In genomic region chr3:123336951-123337350, GRCm38 (mm10) we compare ENCODE assay signal across 29 mouse cellular contexts. TPM values are rescaled to one million over a fixed set of nuclear protein-coding genes. Genes with fewer than 3 reads are reported as not detected.
DNase-seq lines count a peak whose midpoint lies in the region; ATAC-seq and TF ChIP-seq lines count a peak whose summit lies in the region.
"Had no signal": no experiment of that assay in that cellular context is flagged by ENCODE, and none has a peak within 500 bp of the region (broad histone marks: within the 10 kb centered on the region; RNA-seq: fewer than 3 reads in every experiment).

No protein-coding gene starts in this region.

- peak overlapping the region; percentile 93 for H3K27ac ChIP-seq in intestine, embryonic 14.5 days (ENCODE audit: low read depth)
- no peak overlapping the region for H3K27ac ChIP-seq in intestine, postnatal 0 days (ENCODE audit: low read depth, low read length)
- H3K27ac ChIP-seq: embryonic facial prominence, embryonic 15.5 days; heart, embryonic 15.5 days; hindbrain, embryonic 13.5 days; layer of hippocampus, adult 2 months; limb, embryonic 12.5 days; midbrain, embryonic 13.5 days had no signal

- no peak for ATAC-seq in intestine, embryonic 14.5 days (replicated peaks; ENCODE audit: low FRiP score, low TSS enrichment, low read depth)
- no peak for ATAC-seq in intestine, postnatal 0 days
- ATAC-seq in granulocyte monocyte progenitor cell, adult 5-6 weeks (replicated peaks; ENCODE audit: poor library complexity, severe bottlenecking), result peak; percentile 50
- ATAC-seq: forebrain, embryonic 14.5 days; liver, postnatal 0 days; midbrain, embryonic 13.5 days had no signal

- peaks cover 10% of the 10 kb centered on the region; the same call in 1 of the 2 replicates for H3K36me3 ChIP-seq in intestine, embryonic 14.5 days (ENCODE audit: control insufficient read depth, insufficient read depth, low read length)
- peaks cover 18% of the 10 kb centered on the region for H3K36me3 ChIP-seq in intestine, postnatal 0 days (ENCODE audit: control insufficient read depth, insufficient read depth)
- no peaks in the 10 kb centered on the region for H3K36me3 ChIP-seq in splenic B cell, adult 2 months (ENCODE audit: control insufficient read depth, insufficient read depth, low read length, poor library complexity, severe bottlenecking)
- H3K36me3 ChIP-seq: G1E; hindbrain, embryonic 13.5 days; midbrain, embryonic 13.5 days had no signal

- 50% methylated on average over 5 of the region's 5 CpGs for WGBS in intestine, embryonic 14.5 days
- 71% methylated on average over 5 of the region's 5 CpGs for WGBS in intestine, postnatal 0 days

- peaks cover 62% of the 10 kb centered on the region for H3K4me1 ChIP-seq in intestine, embryonic 14.5 days (replicated peaks; ENCODE audit: control insufficient read depth, insufficient read depth, low read length)
- H3K4me1 ChIP-seq in intestine, postnatal 0 days (replicated peaks; ENCODE audit: control insufficient read depth, insufficient read depth, low read length), result peaks cover 13% of the 10 kb centered on the region; the same call in 1 of the 2 replicates
- H3K4me1 ChIP-seq: midbrain, embryonic 13.5 days had no signal

- no peaks in the 10 kb centered on the region for H3K9me3 ChIP-seq in intestine, embryonic 14.5 days (ENCODE audit: control insufficient read depth, low read length)
- no peaks in the 10 kb centered on the region for H3K9me3 ChIP-seq in intestine, postnatal 0 days (ENCODE audit: control insufficient read depth)
- H3K9me3 ChIP-seq: embryonic facial prominence, embryonic 15.5 days; G1E; heart, embryonic 15.5 days; hindbrain, embryonic 13.5 days; limb, embryonic 12.5 days; megakaryocyte, embryonic 14.5 days; midbrain, embryonic 13.5 days had no signal

- H3K27me3 ChIP-seq in intestine, embryonic 14.5 days (replicated peaks; ENCODE audit: control insufficient read depth, insufficient read depth, low read length), result no peaks in the 10 kb centered on the region
- no peaks in the 10 kb centered on the region for H3K27me3 ChIP-seq in intestine, postnatal 0 days (replicated peaks; ENCODE audit: control insufficient read depth, insufficient read depth, low read length)
- H3K27me3 ChIP-seq in splenic B cell, adult 2 months (ENCODE audit: control insufficient read depth, insufficient read depth, low read length, poor library complexity, severe bottlenecking), result no peaks in the 10 kb centered on the region
- H3K27me3 ChIP-seq: embryonic facial prominence, embryonic 15.5 days; heart, embryonic 15.5 days; hindbrain, embryonic 13.5 days; limb, embryonic 12.5 days; megakaryocyte, embryonic 14.5 days; midbrain, embryonic 13.5 days had no signal

- TF ChIP-seq CTCF in intestine, postnatal 0 days (IDR thresholded peaks at IDR 0.05; ENCODE audit: low read depth), result no peak

- no peak overlapping the region for H3K9ac ChIP-seq in intestine, embryonic 14.5 days (ENCODE audit: low read length)
- no peak overlapping the region for H3K9ac ChIP-seq in intestine, postnatal 0 days (ENCODE audit: low read depth, low read length)
- H3K9ac ChIP-seq: embryonic facial prominence, embryonic 15.5 days; heart, embryonic 15.5 days; hindbrain, embryonic 13.5 days; limb, embryonic 12.5 days; liver, postnatal 0 days; midbrain, embryonic 13.5 days had no signal

- H3K4me3 ChIP-seq in intestine, embryonic 14.5 days (ENCODE audit: low read depth, low read length), result no peak overlapping the region
- H3K4me3 ChIP-seq in intestine, postnatal 0 days (ENCODE audit: low read depth, low read length), result no peak overlapping the region
- H3K4me3 ChIP-seq: embryonic facial prominence, embryonic 15.5 days; heart, embryonic 15.5 days; hindbrain, embryonic 13.5 days; layer of hippocampus, adult 2 months; limb, embryonic 12.5 days; megakaryocyte, embryonic 14.5 days; midbrain, embryonic 13.5 days had no signal

- DNase-seq in intestine, embryonic 14.5 days (ENCODE audit: low spot score), result no peak
- DNase-seq in A20 (ENCODE audit: low read depth, low spot score), result peak; percentile 77
- peak; percentile 57 for DNase-seq in splenic B cell, adult 2 months (ENCODE audit: low read depth, low spot score)
- DNase-seq in layer of hippocampus, postnatal 25 days (ENCODE audit: extremely low spot score in 1 of 2, low spot score in 1 of 2), result no peak
- no peak for DNase-seq in ovary, postnatal 10 days (ENCODE audit: low spot score)
- no peak for DNase-seq in right cerebral cortex, postnatal 36 days (ENCODE audit: low spot score in 2 of 2)
- DNase-seq: adrenal gland, postnatal 10 days; cerebellum, adult 2 months; cerebellum, postnatal 36 days; gastrocnemius, postnatal 14 days; heart, postnatal 36 days; kidney, postnatal 10 days; layer of hippocampus, postnatal 36 days; liver, postnatal 0 days; lung, postnatal 10 days; right cerebral cortex, postnatal 14 days; spleen, adult 18-20 months had no signal

- no peak overlapping the region for H3K4me2 ChIP-seq in intestine, embryonic 14.5 days (ENCODE audit: low read length)
- no peak overlapping the region for H3K4me2 ChIP-seq in intestine, postnatal 0 days (replicated peaks; ENCODE audit: low read depth)
- H3K4me2 ChIP-seq: embryonic facial prominence, embryonic 15.5 days; heart, embryonic 15.5 days; hindbrain, embryonic 13.5 days; limb, embryonic 12.5 days; liver, embryonic 11.5 days; midbrain, embryonic 13.5 days had no signal

RNA-seq across cellular contexts. Expression of gene Mettl14, which starts 49.0 kb away (rescaled TPM):
- 20.6 and 22.8 TPM in 2 replicates for polyA plus RNA-seq in intestine, embryonic 14.5 days (2014; fragmentation: Nextera tagmentation; extraction: Ambion mirVana)
- 11.1 and 11.7 TPM in 2 replicates for polyA plus RNA-seq in intestine, postnatal 0 days (2015; fragmentation: Nextera tagmentation; extraction: Ambion mirVana)
- 16.6 and 24.1 TPM in 2 replicates for total RNA-seq in granulocyte monocyte progenitor cell, adult 5-6 weeks (2014; fragmentation: Nextera tagmentation)
- 20.7 and 21.7 TPM in 2 replicates for total RNA-seq in granulocyte monocyte progenitor cell, adult 5-6 weeks (2017)
- total RNA-seq in layer of hippocampus, postnatal 25 days (2021), result 10 to 100 TPM; 14.0 to 15.4 TPM

Comparison
In these comparisons a context has a peak if more than half of its experiments do, and no peak if none do; other contexts are left out.
1. DNase-seq: peak in A20 (single experiment) and splenic B cell, adult 2 months (single experiment); none in intestine, embryonic 14.5 days (single experiment), layer of hippocampus, postnatal 25 days (0 of 2), ovary, postnatal 10 days (single experiment) and right cerebral cortex, postnatal 36 days (0 of 2).